Mouse (Mus musculus) heart, adult 2 months (tissue): ENCODE results near the gene Mepe.

Experiments
- CTCF ChIP-seq: fragments of 200-600 bp; IDR thresholded peaks from 2 replicates; pipeline ENCODE4 v1.8.1; 2022; ENCODE audit warnings: antibody characterized with exemption, mild to moderate bottlenecking, moderate library complexity
- EP300 ChIP-seq: fragments of 200-500 bp; IDR thresholded peaks from 2 replicates; pipeline ENCODE4 v1.6.1; 2011; ENCODE audit warnings: low read depth, low read length, control low read depth; ENCODE audit not compliant: insufficient read depth
- POLR2A ChIP-seq: fragments of 200-500 bp; IDR thresholded peaks from 2 replicates; pipeline ENCODE4 v1.6.1; 2011; ENCODE audit warnings: mild to moderate bottlenecking, low read depth, low read length, control low read depth; ENCODE audit not compliant: insufficient read depth

GRCm38 (mm10) chr5:104375132-104375531, 50.0 kb downstream of the Mepe start:
- TF ChIP-seq POLR2A (no peak), CTCF (no peak), EP300 (no peak)
